Mouse (Mus musculus): Measurements from ENCODE around the gene Uqcrq. TPM values are rescaled to one million over a fixed set of nuclear protein-coding genes. Genes with fewer than 3 reads are reported as not detected.

Gene Uqcrq
- polyA plus RNA-seq, 1 experiment = 238 TPM

DNA sequence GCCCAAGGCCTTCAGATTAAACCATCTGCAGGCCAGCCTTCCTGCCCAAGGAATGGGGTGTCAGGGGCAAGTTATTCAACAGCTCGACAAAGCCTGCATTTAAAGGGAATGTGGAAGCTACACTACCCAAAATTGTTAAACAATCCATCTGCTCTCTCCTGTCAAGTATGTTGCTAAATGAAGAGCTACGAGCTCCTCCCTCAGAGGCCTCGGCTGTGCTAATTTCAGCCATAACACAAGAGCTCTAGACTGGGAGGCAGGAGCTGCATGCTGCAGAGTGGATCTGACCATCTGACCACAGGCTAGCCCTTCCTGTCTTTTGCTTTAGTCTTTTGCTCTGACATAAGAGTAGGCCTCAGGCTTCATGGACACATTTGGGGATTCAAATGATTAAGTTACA, 5.4 kb downstream of the Uqcrq start:
- H3K4me3 ChIP-seq (replicated peaks; ENCODE audit: extremely low read depth, low read depth, low read length) = no peak overlapping the region
- WGBS = 47% methylated on average over 3 of the region's 3 CpGs
- DNase-seq = no peak
- TF ChIP-seq CTCF (IDR thresholded peaks at IDR 0.05; ENCODE audit: insufficient read depth, low read length) = no peak
- TF ChIP-seq POLR2A (IDR thresholded peaks at IDR 0.05; ENCODE audit: borderline replicate concordance, extremely low read depth, low read depth, low read length) = no peak
- H3K4me1 ChIP-seq (ENCODE audit: control insufficient read depth, insufficient read depth, low read length) = peaks cover 3% of the 10 kb centered on the region

DNA sequence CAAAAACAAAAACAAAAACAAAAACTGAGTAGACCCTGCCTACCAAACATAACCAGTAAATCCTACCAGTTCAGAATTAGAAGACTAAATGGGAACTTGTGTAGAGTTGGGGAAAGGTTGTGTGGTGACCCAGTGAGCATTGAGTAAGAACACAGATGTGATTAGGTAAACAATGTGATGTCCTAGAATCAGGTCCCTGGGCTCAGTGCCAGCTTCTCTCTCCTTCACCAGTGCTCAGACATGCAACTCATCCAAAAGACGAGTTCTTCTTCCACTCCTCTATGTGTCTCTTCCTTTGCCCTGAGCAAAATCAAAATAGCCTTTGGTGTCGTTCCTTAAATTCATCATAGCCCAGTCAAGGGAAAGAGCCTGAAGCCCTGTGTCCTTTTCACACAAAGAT, 5.8 kb downstream of the Uqcrq start:
- no peak for TF ChIP-seq POLR2A (IDR thresholded peaks at IDR 0.05; ENCODE audit: borderline replicate concordance, extremely low read depth, low read depth, low read length)
- TF ChIP-seq CTCF (IDR thresholded peaks at IDR 0.05; ENCODE audit: insufficient read depth, low read length) = no peak
- 44% methylated on average over 2 of the region's 2 CpGs for WGBS
- no peak for DNase-seq
- peaks cover 3% of the 10 kb centered on the region for H3K4me1 ChIP-seq (ENCODE audit: control insufficient read depth, insufficient read depth, low read length)
- H3K4me3 ChIP-seq (replicated peaks; ENCODE audit: extremely low read depth, low read depth, low read length) = no peak overlapping the region

DNA sequence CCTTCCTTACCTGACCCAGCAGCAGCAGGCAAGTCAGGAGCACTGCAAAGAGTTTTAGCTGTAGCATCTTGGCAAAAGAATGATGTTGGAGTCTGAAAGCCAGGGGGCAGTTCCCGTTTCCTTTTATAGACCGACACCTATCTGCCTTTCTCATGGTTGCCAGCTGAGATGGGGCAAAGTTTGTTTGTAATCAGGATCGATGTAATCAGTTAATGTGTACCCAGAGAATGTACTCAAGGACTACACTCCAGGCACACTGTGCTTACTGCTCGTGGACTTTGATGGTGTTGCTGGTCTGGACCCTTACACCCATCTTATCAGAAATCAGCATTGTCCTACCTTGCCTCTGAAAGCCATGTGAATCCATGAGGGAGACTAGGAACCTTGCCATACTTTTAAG, 7.6 kb downstream of the Uqcrq start, which contains the start of gene Leap2:
Gene Leap2, minus strand, starts transcription at position 135 of the 400 bp plus-strand sequence.
- no peak within 1 kb of the TSS for H3K4me3 ChIP-seq (replicated peaks; ENCODE audit: extremely low read depth, low read depth, low read length)
- WGBS = 70% methylated on average over 4 of the region's 4 CpGs

DNA sequence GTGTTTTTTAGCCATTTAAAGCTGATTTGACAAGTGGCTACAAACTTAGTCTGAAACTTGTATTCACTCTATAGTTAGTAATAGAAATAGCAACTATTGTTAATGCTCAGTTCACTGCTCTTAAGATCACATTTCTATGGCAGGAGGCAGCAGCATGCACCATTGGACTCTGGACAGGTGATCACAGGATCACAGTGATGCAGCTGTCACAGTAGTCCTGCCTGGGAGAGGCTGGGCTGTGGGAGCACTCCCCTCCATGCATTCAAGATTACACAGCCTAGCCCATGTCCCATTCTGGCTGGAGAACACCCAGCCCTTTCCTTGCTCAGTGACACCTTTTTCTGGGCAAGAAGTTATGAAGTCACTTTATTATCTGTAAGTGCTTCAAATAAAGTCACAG, 12.6 kb downstream of the Uqcrq start:
- TF ChIP-seq CTCF (IDR thresholded peaks at IDR 0.05; ENCODE audit: insufficient read depth, low read length) = no peak
- TF ChIP-seq POLR2A (IDR thresholded peaks at IDR 0.05; ENCODE audit: borderline replicate concordance, extremely low read depth, low read depth, low read length) = no peak
- DNase-seq = no peak
- no peaks in the 10 kb centered on the region for H3K4me1 ChIP-seq (ENCODE audit: control insufficient read depth, insufficient read depth, low read length)
- no peak overlapping the region for H3K4me3 ChIP-seq (replicated peaks; ENCODE audit: extremely low read depth, low read depth, low read length)

More for the DNA sequence above, 7.6 kb downstream of the Uqcrq start, which contains the start of gene Leap2:
- DNase-seq = no peak
- H3K4me1 ChIP-seq (ENCODE audit: control insufficient read depth, insufficient read depth, low read length) = no peaks in the 10 kb centered on the region
- no peak for TF ChIP-seq CTCF (IDR thresholded peaks at IDR 0.05; ENCODE audit: insufficient read depth, low read length)

DNA sequence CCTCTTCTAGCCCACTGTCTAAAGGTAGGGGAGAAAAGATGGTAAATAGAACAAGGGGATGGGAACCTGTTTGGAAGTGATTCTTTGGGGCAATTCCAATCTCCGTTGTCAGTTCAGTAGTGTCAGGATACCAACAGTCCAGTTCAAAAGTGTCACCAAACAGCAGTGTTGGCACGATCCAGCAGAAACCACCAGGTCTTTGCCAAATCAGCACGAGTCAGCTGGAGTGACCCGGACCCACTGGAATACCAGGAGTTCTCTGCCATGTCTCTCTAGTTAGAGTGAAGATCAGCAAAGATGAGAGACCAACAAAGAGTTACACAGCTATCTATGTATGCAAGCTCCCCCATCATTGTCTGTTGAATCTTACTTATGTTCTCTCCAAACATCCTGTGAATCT, 16.8 kb downstream of the Uqcrq start:
- H3K4me3 ChIP-seq (replicated peaks; ENCODE audit: extremely low read depth, low read depth, low read length) = no peak overlapping the region
- 73% methylated on average over 4 of the region's 4 CpGs for WGBS
- no peak for TF ChIP-seq POLR2A (IDR thresholded peaks at IDR 0.05; ENCODE audit: borderline replicate concordance, extremely low read depth, low read depth, low read length)
- TF ChIP-seq CTCF (IDR thresholded peaks at IDR 0.05; ENCODE audit: insufficient read depth, low read length) = no peak
- H3K4me1 ChIP-seq (ENCODE audit: control insufficient read depth, insufficient read depth, low read length) = no peaks in the 10 kb centered on the region
- DNase-seq = no peak

DNA sequence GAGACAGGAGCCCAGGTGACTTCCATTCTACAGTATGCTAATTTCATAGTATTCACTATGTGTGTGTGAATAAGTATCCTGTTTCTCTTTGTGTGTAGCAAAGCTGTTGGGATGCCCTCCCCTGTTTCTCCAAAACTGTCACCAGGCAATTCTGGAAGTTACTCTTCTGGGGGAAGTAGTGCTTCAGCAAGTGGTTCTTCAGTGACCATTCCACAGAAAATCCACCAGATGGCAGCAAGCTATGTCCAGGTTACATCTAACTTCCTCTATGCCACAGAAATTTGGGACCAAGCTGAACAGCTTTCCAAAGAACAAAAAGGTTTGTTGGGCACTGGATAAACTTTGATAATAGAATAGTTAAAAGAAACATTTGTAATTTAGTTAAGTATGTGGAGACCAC, 18.9 kb downstream of the Uqcrq start:
- DNase-seq = no peak

DNA sequence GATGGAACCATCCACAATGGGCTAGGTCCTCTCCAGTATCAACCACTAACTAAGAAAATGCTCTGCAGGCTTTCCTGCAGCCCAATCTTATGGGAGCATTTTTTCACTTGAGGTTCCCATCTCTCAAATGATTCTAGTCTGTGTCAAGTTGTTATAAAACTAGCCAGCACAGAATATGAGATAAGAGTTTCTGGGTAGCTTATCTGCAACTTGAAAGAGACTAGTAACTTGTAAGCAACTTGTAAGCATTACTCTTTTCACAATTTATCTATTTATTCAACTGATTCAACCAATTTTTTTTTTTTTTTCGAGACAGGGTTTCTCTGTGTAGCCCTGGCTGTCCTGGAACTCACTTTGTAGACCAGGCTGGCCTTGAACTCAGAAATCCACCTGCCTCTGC, 27.0 kb downstream of the Uqcrq start:
- Histone ChIP-seq H3K4me3 (replicated peaks; ENCODE audit: extremely low read depth, low read depth, low read length) (no peak overlapping the region), H3K4me1 (ENCODE audit: control insufficient read depth, insufficient read depth, low read length) (no peaks in the 10 kb centered on the region)
- no peak for DNase-seq
- TF ChIP-seq CTCF (IDR thresholded peaks at IDR 0.05; ENCODE audit: insufficient read depth, low read length) (no peak), POLR2A (IDR thresholded peaks at IDR 0.05; ENCODE audit: borderline replicate concordance, extremely low read depth, low read depth, low read length) (no peak)
- 92% methylated on average over 1 of the region's 1 CpGs for WGBS

More for the DNA sequence above, 18.9 kb downstream of the Uqcrq start:
- TF ChIP-seq CTCF (IDR thresholded peaks at IDR 0.05; ENCODE audit: insufficient read depth, low read length) (0 out of 2 replicates have a peak, but pooled peaks have one; percentile 15), POLR2A (IDR thresholded peaks at IDR 0.05; ENCODE audit: borderline replicate concordance, extremely low read depth, low read depth, low read length) (no peak)
- Histone ChIP-seq H3K4me1 (ENCODE audit: control insufficient read depth, insufficient read depth, low read length) (no peaks in the 10 kb centered on the region), H3K4me3 (replicated peaks; ENCODE audit: extremely low read depth, low read depth, low read length) (no peak overlapping the region)

DNA sequence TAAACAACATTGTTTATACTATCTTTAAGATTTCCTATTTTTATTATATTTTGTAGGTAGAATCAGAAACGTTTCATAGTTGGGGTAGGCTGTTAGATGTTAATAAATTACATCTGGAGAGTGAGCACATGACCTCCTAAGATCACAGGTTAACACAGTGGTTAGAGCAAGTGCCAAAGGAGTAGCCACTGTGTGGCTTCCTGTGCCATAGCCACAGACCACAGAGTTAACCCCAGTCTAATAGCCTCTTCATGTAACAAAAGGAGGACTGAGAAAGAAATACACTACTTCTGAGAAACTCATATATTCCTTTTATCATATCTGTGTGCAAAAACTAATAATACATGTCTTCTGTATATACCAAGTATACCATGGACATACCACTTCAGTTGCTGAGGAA, 36.8 kb downstream of the Uqcrq start:
- WGBS = 50% methylated on average over 1 of the region's 1 CpGs
- Histone ChIP-seq H3K4me1 (ENCODE audit: control insufficient read depth, insufficient read depth, low read length) (no peaks in the 10 kb centered on the region), H3K4me3 (replicated peaks; ENCODE audit: extremely low read depth, low read depth, low read length) (no peak overlapping the region)
- DNase-seq = no peak
- TF ChIP-seq CTCF (IDR thresholded peaks at IDR 0.05; ENCODE audit: insufficient read depth, low read length) (no peak), POLR2A (IDR thresholded peaks at IDR 0.05; ENCODE audit: borderline replicate concordance, extremely low read depth, low read depth, low read length) (no peak)

DNA sequence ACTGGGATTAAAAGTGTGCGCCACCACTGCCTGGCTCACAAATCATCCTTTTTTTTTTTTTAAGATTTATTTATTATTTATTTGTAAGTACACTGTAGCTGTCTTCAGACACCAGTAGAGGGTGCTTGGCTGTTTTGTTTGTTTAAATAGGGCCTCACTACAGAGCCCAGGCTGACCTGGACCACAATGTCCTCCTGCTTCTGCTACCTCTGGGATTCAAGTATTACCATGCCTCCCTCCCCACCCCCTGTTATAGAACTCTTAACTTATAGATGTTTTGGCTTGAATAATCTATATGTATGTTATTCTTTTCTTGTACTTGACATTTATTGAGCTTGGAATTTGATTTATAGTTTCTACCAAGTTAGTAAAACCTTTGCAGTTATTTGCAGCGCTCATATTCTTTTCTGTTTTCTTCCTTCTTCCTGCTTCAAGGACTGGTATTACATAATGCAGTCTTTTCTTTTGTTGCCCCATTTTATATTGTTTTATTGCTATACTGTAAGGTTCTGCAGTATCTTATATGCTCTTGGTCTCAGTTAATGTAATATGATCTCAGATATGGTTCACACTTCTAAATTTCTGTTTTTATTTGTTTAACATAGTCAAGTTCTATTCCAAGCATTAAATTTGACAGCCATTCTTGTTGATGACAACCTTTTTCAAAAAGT, 46.7 kb downstream of the Uqcrq start:
- whole genome bisulfite sequencing = 90% methylated on average over 2 of the region's 2 CpGs
- DNase-seq = no peak
- Histone ChIP-seq H3K4me3 (replicated peaks; ENCODE audit: extremely low read depth, low read depth, low read length) (no peak overlapping the region), H3K4me1 (ENCODE audit: control insufficient read depth, insufficient read depth, low read length) (no peaks in the 10 kb centered on the region; the same call in 1 of the 2 replicates)
- no peak for TF ChIP-seq POLR2A (IDR thresholded peaks at IDR 0.05; ENCODE audit: borderline replicate concordance, extremely low read depth, low read depth, low read length)
- no peak for TF ChIP-seq CTCF (IDR thresholded peaks at IDR 0.05; ENCODE audit: insufficient read depth, low read length)

DNA sequence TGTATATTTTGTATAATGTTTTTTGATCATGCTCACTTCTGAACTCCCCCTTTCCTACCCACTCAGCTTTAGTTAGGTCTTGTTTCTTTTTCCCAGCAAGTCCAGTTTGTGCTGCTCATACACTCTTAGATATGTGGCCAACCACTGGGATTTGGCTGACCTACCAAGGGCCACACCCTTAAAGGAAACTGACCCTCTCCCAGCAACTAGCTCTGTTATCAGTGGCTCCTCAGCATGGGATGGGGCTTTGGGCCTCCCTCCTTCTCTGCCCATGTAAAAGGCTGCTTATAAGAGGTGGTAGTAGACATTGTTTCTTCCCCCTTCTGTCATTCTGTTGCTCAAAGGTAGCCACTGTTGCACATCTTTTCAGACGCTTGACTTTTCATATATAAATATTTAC, 51.7 kb downstream of the Uqcrq start:
- 50% methylated on average over 1 of the region's 1 CpGs for WGBS
- TF ChIP-seq POLR2A (IDR thresholded peaks at IDR 0.05; ENCODE audit: borderline replicate concordance, extremely low read depth, low read depth, low read length) (no peak), CTCF (IDR thresholded peaks at IDR 0.05; ENCODE audit: insufficient read depth, low read length) (no peak)
- DNase-seq = no peak
- no peak overlapping the region for H3K4me3 ChIP-seq (replicated peaks; ENCODE audit: extremely low read depth, low read depth, low read length)
- peaks cover 4% of the 10 kb centered on the region for H3K4me1 ChIP-seq (ENCODE audit: control insufficient read depth, insufficient read depth, low read length)

Other genes with a start within 250 kb of the Uqcrq start
- 22.0 and 24.9 TPM in 2 replicates for gene Hspa4, start 130.4 kb downstream of the Uqcrq start, polyA plus RNA-seq (2012; rRNA removed)
- gene Zcchc10, start 106.2 kb downstream of the Uqcrq start, polyA plus RNA-seq (2012; rRNA removed) = 3.0 and 5.1 TPM in 2 replicates
- 14.0 and 20.4 TPM in 2 replicates for gene Aff4, start 80.0 kb downstream of the Uqcrq start, polyA plus RNA-seq (2012; rRNA removed)
- gene Leap2, start 7.7 kb downstream of the Uqcrq start, polyA plus RNA-seq (2012; rRNA removed) = not detected in 2 replicates
- gene Gdf9, start 192 bp upstream of the Uqcrq start, polyA plus RNA-seq (2012; rRNA removed) = 0.83 and 0.97 TPM in 2 replicates
- gene Gm10447, start 26.3 kb upstream of the Uqcrq start, polyA plus RNA-seq (2012; rRNA removed) = 0.25 TPM in 2 replicates
- gene Shroom1, start 26.4 kb upstream of the Uqcrq start, polyA plus RNA-seq (2012; rRNA removed) = 3.0 and 3.2 TPM in 2 replicates
- gene Gm9837, start 39.6 kb upstream of the Uqcrq start, polyA plus RNA-seq (2012; rRNA removed) = not detected in 2 replicates
- gene Gm9945, start 49.3 kb upstream of the Uqcrq start, polyA plus RNA-seq (2012; rRNA removed) = not detected in 2 replicates
- gene Sowaha, start 49.4 kb upstream of the Uqcrq start, polyA plus RNA-seq (2012; rRNA removed) = 0.86 and 0.98 TPM in 2 replicates
- gene Sept8, start 88.4 kb upstream of the Uqcrq start, polyA plus RNA-seq (2012; rRNA removed) = 40.8 and 49.5 TPM in 2 replicates
- gene Kif3a, start 136.5 kb upstream of the Uqcrq start, polyA plus RNA-seq (2012; rRNA removed) = 5.4 and 8.5 TPM in 2 replicates
- gene Il4, start 187.8 kb upstream of the Uqcrq start, polyA plus RNA-seq (2012; rRNA removed) = 0.46 TPM in 1 of 2 replicates, not detected in the other
- gene Il13, start 203.9 kb upstream of the Uqcrq start, polyA plus RNA-seq (2012; rRNA removed) = not detected in 2 replicates